Mouse (Mus musculus): ENCODE data around the gene Apoo. TPM values are rescaled to one million over a fixed set of nuclear protein-coding genes. Genes with fewer than 3 reads are reported as not detected.
"Not testable (repeated sequence)": the region's sequence is repeated elsewhere in the genome, so short reads cannot be mapped to it uniquely, and the experiment has no call there.

Gene Apoo
- polyA plus RNA-seq, 2 experiments: 10.4 to 50.5 TPM

GRCm38 (mm10) chrX:94446021-94446420 lies 79.1 kb downstream of the Apoo start:
- not testable (repeated sequence) for H3K36me3 ChIP-seq (replicated peaks; ENCODE audit: control insufficient read depth, insufficient read depth, low read depth); H3K9me3 ChIP-seq (ENCODE audit: control insufficient read depth, low read length); H3K9ac ChIP-seq (replicated peaks); H3K4me3 ChIP-seq (ENCODE audit: insufficient read depth in 1 of 2, low read depth in 2 of 2, low read length in 2 of 2); H3K27me3 ChIP-seq (ENCODE audit: control insufficient read depth, insufficient read depth, low read length)
- ATAC-seq (ENCODE audit: insufficient read depth): peak; percentile 79
- peak; percentile 25 to 41 (median 32) for DNase-seq (ENCODE audit: low read depth in 3 of 3, low spot score in 3 of 3)
- 78% methylated on average over 2 of the region's 2 CpGs for WGBS (ENCODE audit: insufficient replicate concordance)
- peak; percentile 52; the same call in 1 of the 2 replicates for TF ChIP-seq EP300 (IDR thresholded peaks at IDR 0.05; ENCODE audit: low read depth)
- Histone ChIP-seq H3K27ac (peak overlapping the region; percentile 66), H3K4me2 (ENCODE audit: low read depth) (peak overlapping the region; percentile 37), H3K4me1 (replicated peaks; ENCODE audit: control insufficient read depth in 2 of 2, insufficient read depth in 2 of 2, low read length in 1 of 2) (peaks cover 5 to 13% of the 10 kb centered on the region in 2 experiments)

GRCm38 (mm10) chrX:94450047-94450881 lies 83.3 kb downstream of the Apoo start:
- not testable (repeated sequence) for H3K36me3 ChIP-seq (replicated peaks; ENCODE audit: control insufficient read depth, insufficient read depth, low read depth); H3K4me2 ChIP-seq (ENCODE audit: low read depth); DNase-seq (ENCODE audit: low read depth in 3 of 3, low spot score in 3 of 3); H3K9me3 ChIP-seq (ENCODE audit: control insufficient read depth, low read length); H3K27ac ChIP-seq; H3K4me3 ChIP-seq (ENCODE audit: insufficient read depth in 1 of 2, low read depth in 2 of 2, low read length in 2 of 2); H3K4me1 ChIP-seq (replicated peaks; ENCODE audit: control insufficient read depth in 2 of 2, insufficient read depth in 2 of 2, low read length in 1 of 2); H3K27me3 ChIP-seq (ENCODE audit: control insufficient read depth, insufficient read depth, low read length); ATAC-seq (ENCODE audit: insufficient read depth); H3K9ac ChIP-seq (replicated peaks)
- no CpG with 5 or more reads among the region's 7 CpGs for WGBS (ENCODE audit: insufficient replicate concordance)

- no peak overlapping the region for H3K4me3 ChIP-seq (ENCODE audit: insufficient read depth in 1 of 2, low read depth in 2 of 2, low read length in 2 of 2)
- no peak for TF ChIP-seq CTCF (IDR thresholded peaks at IDR 0.05; ENCODE audit: low read depth)
- no peak for TF ChIP-seq EP300 (IDR thresholded peaks at IDR 0.05; ENCODE audit: low read depth)
- no peak overlapping the region for H3K9ac ChIP-seq (replicated peaks)
- WGBS (ENCODE audit: insufficient replicate concordance): 40% methylated on average over 4 of the region's 4 CpGs
- no peak for DNase-seq (ENCODE audit: low read depth in 3 of 3, low spot score in 3 of 3)
- H3K4me2 ChIP-seq (ENCODE audit: low read depth): no peak overlapping the region
- H3K36me3 ChIP-seq (replicated peaks; ENCODE audit: control insufficient read depth, insufficient read depth, low read depth): no peaks in the 10 kb centered on the region
- H3K27ac ChIP-seq: no peak overlapping the region
- ATAC-seq (ENCODE audit: insufficient read depth): no peak
- H3K9me3 ChIP-seq (ENCODE audit: control insufficient read depth, low read length): no peaks in the 10 kb centered on the region
- peaks cover 0 to 2% of the 10 kb centered on the region in 2 experiments; a peak in 2 of 4 replicates for H3K4me1 ChIP-seq (replicated peaks; ENCODE audit: control insufficient read depth in 2 of 2, insufficient read depth in 2 of 2, low read length in 1 of 2)
- H3K27me3 ChIP-seq (ENCODE audit: control insufficient read depth, insufficient read depth, low read length): no peaks in the 10 kb centered on the region
Measured at GRCm38 (mm10) chrX:94459346-94459745, 92.4 kb downstream of the Apoo start.

- H3K9me3 ChIP-seq (ENCODE audit: control insufficient read depth, low read length); DNase-seq (ENCODE audit: low read depth in 3 of 3, low spot score in 3 of 3); H3K4me1 ChIP-seq (replicated peaks; ENCODE audit: control insufficient read depth in 2 of 2, insufficient read depth in 2 of 2, low read length in 1 of 2); H3K36me3 ChIP-seq (replicated peaks; ENCODE audit: control insufficient read depth, insufficient read depth, low read depth); H3K27ac ChIP-seq; H3K9ac ChIP-seq (replicated peaks); H3K4me2 ChIP-seq (ENCODE audit: low read depth); ATAC-seq (ENCODE audit: insufficient read depth); H3K27me3 ChIP-seq (ENCODE audit: control insufficient read depth, insufficient read depth, low read length); H3K4me3 ChIP-seq (ENCODE audit: insufficient read depth in 1 of 2, low read depth in 2 of 2, low read length in 2 of 2): not testable (repeated sequence)
- 100% methylated on average over 1 of the region's 3 CpGs for WGBS (ENCODE audit: insufficient replicate concordance)
Measured at GRCm38 (mm10) chrX:94461513-94461912, 94.6 kb downstream of the Apoo start.

- no CpG with 5 or more reads among the region's 7 CpGs for WGBS (ENCODE audit: insufficient replicate concordance)
- not testable (repeated sequence) for H3K27ac ChIP-seq; H3K27me3 ChIP-seq (ENCODE audit: control insufficient read depth, insufficient read depth, low read length); ATAC-seq (ENCODE audit: insufficient read depth); DNase-seq (ENCODE audit: low read depth in 3 of 3, low spot score in 3 of 3); H3K4me2 ChIP-seq (ENCODE audit: low read depth); H3K36me3 ChIP-seq (replicated peaks; ENCODE audit: control insufficient read depth, insufficient read depth, low read depth); H3K9ac ChIP-seq (replicated peaks); H3K9me3 ChIP-seq (ENCODE audit: control insufficient read depth, low read length); H3K4me1 ChIP-seq (replicated peaks; ENCODE audit: control insufficient read depth in 2 of 2, insufficient read depth in 2 of 2, low read length in 1 of 2); H3K4me3 ChIP-seq (ENCODE audit: insufficient read depth in 1 of 2, low read depth in 2 of 2, low read length in 2 of 2)
Measured at GRCm38 (mm10) chrX:94462604-94463429, 95.9 kb downstream of the Apoo start.

Small RNAs within 50 kb of the gene (microRNA-seq; reads per million reads assigned to microRNA genes)
- not detected for gene Gm44477

Other genes with a start within 250 kb of the Apoo start
- gene Zfx, start 243.4 kb upstream of the Apoo start, polyA plus RNA-seq (2012; rRNA removed): 2.6 and 4.1 TPM in 2 replicates
- gene Zfx, start 243.4 kb upstream of the Apoo start, polyA plus RNA-seq (2014; fragmentation: Nextera tagmentation; extraction: Ambion mirVana): 12.9 and 13.8 TPM in 2 replicates
- gene Eif2s3x, start 154.3 kb upstream of the Apoo start, polyA plus RNA-seq (2012; rRNA removed): 38.6 and 40.4 TPM in 2 replicates
- gene Eif2s3x, start 154.3 kb upstream of the Apoo start, polyA plus RNA-seq (2014; fragmentation: Nextera tagmentation; extraction: Ambion mirVana): 38.6 and 66.1 TPM in 2 replicates
- gene Klhl15, start 132.5 kb upstream of the Apoo start, polyA plus RNA-seq (2012; rRNA removed): 1.6 and 1.9 TPM in 2 replicates
- gene Klhl15, start 132.5 kb upstream of the Apoo start, polyA plus RNA-seq (2014; fragmentation: Nextera tagmentation; extraction: Ambion mirVana): 3.7 and 3.8 TPM in 2 replicates
- gene Fam90a1b, start 340 bp upstream of the Apoo start, polyA plus RNA-seq (2012; rRNA removed): 0.01 TPM in 1 of 2 replicates, not detected in the other
- 0.08 TPM in 1 of 2 replicates, not detected in the other for gene Fam90a1b, start 340 bp upstream of the Apoo start, polyA plus RNA-seq (2014; fragmentation: Nextera tagmentation; extraction: Ambion mirVana)
- 49.6 and 53.2 TPM in 2 replicates for gene Maged1, start 175.0 kb downstream of the Apoo start, polyA plus RNA-seq (2012; rRNA removed)
- 64.6 and 71.0 TPM in 2 replicates for gene Maged1, start 175.0 kb downstream of the Apoo start, polyA plus RNA-seq (2014; fragmentation: Nextera tagmentation; extraction: Ambion mirVana)